Mouse (Mus musculus): ENCODE measurements at regions not wholly inside any gene's neighbourhood (a gene's known extent, or its start where the extent isn't known, plus 50 kb on each side); places are given as distances from the start of the nearest gene placed in this dataset.

DNA sequence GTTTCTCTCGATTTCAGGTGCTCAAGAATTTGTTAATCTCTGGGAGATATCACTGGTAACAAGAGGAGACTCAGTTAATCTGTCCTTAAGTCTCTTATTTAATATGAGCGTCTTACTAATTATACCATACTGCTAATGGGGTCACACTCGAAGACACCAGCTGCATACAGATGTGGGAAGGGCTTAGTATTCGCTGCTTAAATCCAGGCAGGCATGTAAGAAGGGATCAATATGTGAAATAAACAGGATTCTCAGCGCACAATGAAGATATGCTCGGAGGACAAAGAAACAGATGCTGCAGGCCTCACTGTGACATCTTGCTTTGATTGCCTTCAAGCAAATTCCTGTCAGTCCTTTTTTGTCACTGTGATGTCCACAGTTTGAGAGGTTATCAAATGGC is 108.3 kb downstream of the Zwint start:
- DNase-seq (ENCODE audit: low read depth, low spot score) = no peak

DNA sequence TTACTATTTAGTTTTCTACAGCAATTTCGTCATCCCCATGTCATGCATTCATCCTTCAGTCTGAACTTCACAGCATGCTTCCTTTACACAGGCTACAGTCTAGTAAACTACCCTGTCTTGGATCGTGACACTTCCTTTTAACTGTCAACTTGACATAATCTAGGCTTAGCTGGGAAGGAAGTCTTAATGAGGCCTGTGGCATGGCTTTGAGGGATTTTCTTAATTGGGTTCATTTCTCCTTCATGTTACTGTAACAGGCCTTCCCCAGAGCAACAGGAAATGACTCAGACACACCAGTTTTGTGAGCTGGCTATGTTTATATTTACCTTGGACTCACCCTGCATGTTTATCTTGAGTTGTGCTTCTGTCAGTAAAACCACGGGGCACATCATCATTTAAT is 123.7 kb downstream of the Zwint start:
- DNase-seq (ENCODE audit: low read depth, low spot score) = peak; percentile 40

DNA sequence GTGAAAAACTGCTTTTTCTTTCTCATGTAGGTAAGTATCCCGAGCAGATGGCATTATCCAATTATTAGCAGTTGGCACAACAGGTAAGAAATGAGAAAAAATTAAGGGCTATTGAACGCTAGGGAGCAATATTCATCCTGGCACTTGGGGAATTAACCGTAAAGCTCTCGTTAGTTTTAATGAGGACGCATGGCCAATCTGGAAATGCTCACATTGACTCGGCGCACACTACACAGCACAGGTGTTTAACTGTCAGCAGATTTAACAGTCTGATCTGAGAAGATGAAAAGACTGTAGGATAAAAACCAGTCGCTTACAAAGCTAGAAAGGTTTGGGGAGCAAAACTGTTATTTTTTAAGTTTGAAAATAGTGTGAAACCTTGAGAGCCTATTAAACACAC is 157.0 kb downstream of the Zwint start:
- peak; percentile 36 for DNase-seq (ENCODE audit: low read depth, low spot score)

DNA sequence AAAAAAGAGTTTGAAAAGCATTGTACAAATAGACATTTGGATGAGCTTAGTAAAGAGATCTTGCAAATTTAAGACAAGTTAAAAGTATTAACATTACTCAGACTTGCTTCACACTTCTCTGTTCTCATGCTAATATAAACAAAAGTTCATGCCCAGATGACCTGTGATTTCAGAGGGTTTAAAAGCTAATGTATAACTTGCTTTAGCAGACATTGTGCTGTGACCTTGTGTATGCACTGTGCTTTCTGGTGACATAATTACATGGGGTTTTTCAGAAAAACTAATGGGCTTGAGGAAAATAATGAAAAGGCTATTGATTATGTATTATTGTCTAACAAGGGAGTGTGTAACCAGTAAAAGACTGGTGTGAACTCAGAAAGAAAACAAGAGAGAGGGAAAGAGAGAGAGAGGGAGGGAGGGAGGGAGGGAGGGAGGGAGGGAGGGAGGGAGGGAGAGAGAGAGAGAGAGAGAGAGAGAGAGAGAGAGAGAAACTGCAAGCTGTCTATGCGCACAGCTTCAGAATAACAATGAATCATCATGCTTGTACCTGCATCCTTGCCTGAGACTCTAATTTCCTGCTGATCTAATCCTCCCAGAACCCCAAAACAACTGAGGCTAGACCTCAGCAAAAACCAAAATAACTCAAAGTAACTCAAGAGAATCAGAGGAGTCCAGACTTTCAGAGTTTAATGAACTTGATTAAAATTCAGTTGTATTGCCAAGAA is 192.9 kb downstream of the Zwint start:
- DNase-seq (ENCODE audit: low read depth, low spot score) = no peak

DNA sequence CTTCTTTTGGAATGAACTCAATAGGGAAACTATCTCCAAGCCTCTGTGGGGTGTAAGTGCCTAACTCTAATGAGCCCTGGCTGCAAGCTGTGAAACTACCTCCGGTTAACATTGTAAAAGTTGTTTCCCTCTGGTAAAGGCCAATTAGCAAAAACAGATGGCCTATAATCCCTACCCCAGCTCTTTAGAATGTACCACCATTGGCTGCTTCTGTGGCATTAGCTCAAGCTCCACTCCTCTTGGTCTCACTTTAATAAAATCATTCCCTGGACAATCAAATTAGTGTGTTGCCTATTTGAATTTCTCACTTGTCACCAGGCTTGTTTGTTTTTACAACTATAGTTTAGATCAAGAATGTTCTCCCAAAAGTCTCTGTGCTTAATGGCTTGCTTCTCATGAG is 213.3 kb downstream of the Zwint start:
- DNase-seq (ENCODE audit: low read depth, low spot score) = peak; percentile 84

Data from forelimb bud, embryonic 11.5 days (tissue).